Mouse (Mus musculus) liver, postnatal 0 days (tissue): ENCODE results near the gene Pdss2.

Experiments used
- CTCF ChIP-seq: sonication (generic); IDR thresholded peaks from 2 replicates; pipeline ENCODE4 v1.5.1; 2016; ENCODE audit warnings: antibody characterized with exemption, low read depth
- EP300 ChIP-seq: IDR thresholded peaks from 2 replicates; pipeline ENCODE4 v1.6.1; 2016; ENCODE audit warnings: antibody characterized with exemption, low read depth, mild to moderate bottlenecking

GRCm38 (mm10) chr10:43399596-43400316 is 178.5 kb downstream of the Pdss2 start:
- TF ChIP-seq CTCF (no peak), EP300 (no peak)
